Mouse (Mus musculus): ENCODE results near the gene Cnrip1. TPM values are rescaled to one million over a fixed set of nuclear protein-coding genes. Genes with fewer than 3 reads are reported as not detected.

The Cnrip1 gene
- polyA plus RNA-seq, 1 experiment from 2014 or later: 13.0 TPM

DNA sequence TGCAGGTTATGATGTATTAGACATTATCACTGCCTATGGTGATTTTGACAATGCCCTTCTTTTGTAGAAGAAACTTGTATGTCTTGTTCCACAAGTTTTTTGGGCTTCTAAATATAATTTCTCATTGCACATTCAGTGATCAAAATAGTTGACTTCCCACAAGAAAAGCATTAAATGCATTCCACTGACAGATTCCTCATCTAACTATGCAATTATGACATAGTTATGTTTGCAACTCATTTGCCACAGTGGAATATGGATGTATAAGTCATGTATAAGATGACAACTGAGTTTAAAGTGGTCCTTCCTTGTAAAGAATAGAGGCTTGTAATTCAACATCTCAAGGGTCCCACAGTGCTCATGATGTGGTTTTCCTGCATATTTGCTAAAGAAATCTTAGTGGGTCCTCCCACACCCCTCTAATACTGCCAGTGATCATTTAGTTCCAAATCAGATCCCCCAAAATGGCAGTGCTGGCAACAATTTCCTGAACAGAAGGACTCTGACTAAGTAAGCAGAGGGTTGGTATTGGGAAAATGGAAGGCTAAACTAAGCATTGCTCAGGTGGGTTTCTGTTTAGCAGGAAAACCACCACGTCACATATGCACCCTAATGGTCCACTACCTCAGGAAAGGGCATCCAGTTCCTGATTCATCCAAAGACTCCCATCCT is 61.2 kb downstream of the Cnrip1 start:
- Histone ChIP-seq H3K27ac (no peak overlapping the region), H3K36me3 (no peaks in the 10 kb centered on the region), H3K4me3 (no peak overlapping the region), H3K4me2 (no peak overlapping the region), H3K9me3 (replicated peaks) (no peaks in the 10 kb centered on the region), H3K4me1 (replicated peaks) (no peaks in the 10 kb centered on the region), H3K9ac (no peak overlapping the region), H3K27me3 (no peaks in the 10 kb centered on the region)
- ATAC-seq (replicated peaks; ENCODE audit: insufficient number of reproducible peaks, insufficient read depth, low FRiP score, low read depth): no peak
- 63% methylated on average over 1 of the region's 1 CpGs for WGBS

DNA sequence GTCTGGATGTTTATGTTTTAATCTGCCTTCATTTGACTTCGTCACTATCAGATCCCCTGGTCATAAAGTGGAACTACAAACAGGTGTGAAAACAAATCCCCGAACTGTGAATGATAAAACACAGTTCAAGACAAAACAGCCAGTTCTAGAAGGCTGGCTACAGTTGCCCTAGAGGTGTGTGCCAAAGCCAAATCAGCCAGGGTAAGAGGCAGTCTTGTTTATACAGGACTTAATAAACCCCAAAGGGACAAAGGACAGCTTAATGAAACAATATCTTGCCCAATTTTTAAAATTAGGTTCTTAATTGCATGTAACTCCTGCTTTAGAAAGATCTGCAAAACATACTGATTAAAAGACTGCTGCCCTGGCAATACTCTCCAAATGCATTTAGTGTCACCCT is 75.0 kb downstream of the Cnrip1 start:
- Histone ChIP-seq H3K4me2 (no peak overlapping the region), H3K9ac (no peak overlapping the region), H3K9me3 (replicated peaks) (no peaks in the 10 kb centered on the region), H3K4me3 (no peak overlapping the region), H3K4me1 (replicated peaks) (no peaks in the 10 kb centered on the region), H3K36me3 (no peaks in the 10 kb centered on the region), H3K27me3 (no peaks in the 10 kb centered on the region), H3K27ac (no peak overlapping the region)
- WGBS: 48% methylated on average over 2 of the region's 2 CpGs
- ATAC-seq (replicated peaks; ENCODE audit: insufficient number of reproducible peaks, insufficient read depth, low FRiP score, low read depth): no peak

Other genes with a start within 250 kb of the Cnrip1 start
- 0.77 and 1.3 TPM in 2 replicates for gene Fbxo48, start 100.2 kb upstream of the Cnrip1 start, polyA plus RNA-seq (2015; fragmentation: Nextera tagmentation; extraction: Ambion mirVana)
- gene Plek, start 795 bp downstream of the Cnrip1 start, polyA plus RNA-seq (2015; fragmentation: Nextera tagmentation; extraction: Ambion mirVana): 3.0 and 3.3 TPM in 2 replicates
- 71.2 and 77.7 TPM in 2 replicates for gene Ppp3r1, start 107.7 kb downstream of the Cnrip1 start, polyA plus RNA-seq (2015; fragmentation: Nextera tagmentation; extraction: Ambion mirVana)
- 18.9 and 20.4 TPM in 2 replicates for gene Wdr92, start 130.5 kb downstream of the Cnrip1 start, polyA plus RNA-seq (2015; fragmentation: Nextera tagmentation; extraction: Ambion mirVana)
- 44.3 and 47.1 TPM in 2 replicates for gene Pno1, start 160.0 kb downstream of the Cnrip1 start, polyA plus RNA-seq (2015; fragmentation: Nextera tagmentation; extraction: Ambion mirVana)
- 60.8 and 68.0 TPM in 2 replicates for gene C1d, start 206.0 kb downstream of the Cnrip1 start, polyA plus RNA-seq (2015; fragmentation: Nextera tagmentation; extraction: Ambion mirVana)